Mouse (Mus musculus) cerebellum, adult 2 months (tissue): ENCODE data around the gene Fermt3.

ENCODE experiments used
- CTCF ChIP-seq: fragments of 200-500 bp; IDR thresholded peaks from 2 replicates; pipeline ENCODE4 v1.5.1; 2011; ENCODE audit warnings: low read depth, mild to moderate bottlenecking, control low read depth, low read length, moderate library complexity, borderline replicate concordance; ENCODE audit not compliant: insufficient read depth
- POLR2A ChIP-seq: fragments of 200-500 bp; IDR thresholded peaks from 2 replicates; pipeline ENCODE4 v1.6.1; 2011; ENCODE audit warnings: low read length, control low read depth, borderline replicate concordance; ENCODE audit not compliant: insufficient read depth

DNA sequence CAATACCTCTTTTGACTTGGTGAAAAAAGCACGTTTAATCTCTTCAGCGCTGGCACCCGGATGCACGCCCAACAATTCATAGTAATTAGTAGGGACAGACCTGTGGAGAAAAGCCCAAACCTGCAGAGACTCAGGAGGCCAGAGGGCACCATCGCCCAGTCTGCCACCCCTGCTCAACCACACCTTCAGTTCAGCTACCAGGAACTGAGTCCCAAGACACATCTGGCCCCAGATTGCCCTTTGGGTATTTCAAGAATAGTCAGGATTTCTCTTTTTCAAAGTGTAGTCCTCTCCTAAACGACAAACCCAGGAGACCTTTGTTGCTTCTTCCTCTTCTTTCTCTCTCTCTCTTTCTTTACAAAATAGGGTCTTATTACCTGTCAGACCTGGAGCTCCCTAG lies 28.6 kb downstream of the Fermt3 start:
- TF ChIP-seq CTCF (no peak), POLR2A (no peak)
